Mouse (Mus musculus): ENCODE results near the gene Sirpa. TPM values are rescaled to one million over a fixed set of nuclear protein-coding genes. Genes with fewer than 3 reads are reported as not detected.

Gene Sirpa
- 8.6 TPM for total RNA-seq (2023)

GRCm38 (mm10) chr2:129592459-129593140 lies at the start of gene Sirpa:
Sirpa (plus strand) TSS chr2:129592835.

Other genes with a start within 250 kb of the Sirpa start
- gene Il1b, start 221.7 kb upstream of the Sirpa start, total RNA-seq (2023) = 12.9 TPM
- gene F830045P16Rik, start 56.2 kb upstream of the Sirpa start, total RNA-seq (2023) = not detected
- not detected for gene Pdyn, start 107.0 kb downstream of the Sirpa start, total RNA-seq (2023)
- gene Stk35, start 207.7 kb downstream of the Sirpa start, total RNA-seq (2023) = 9.8 TPM